Mouse (Mus musculus) stomach, embryonic 15.5 days (tissue): ENCODE measurements around the gene Ndufaf2. TPM values are rescaled to one million over a fixed set of nuclear protein-coding genes. Genes with fewer than 3 reads are reported as not detected.
A peak's percentile ranks its signal among the peaks of the same experiment; 100 is the strongest.

ENCODE experiments used
- ATAC-seq: fragments of 200-750 bp; cut with Nextera tagmentation; 2 replicates; pipeline ENCODE4 v1.8.0; 2017; ENCODE audit warnings: low read depth, moderate number of reproducible peaks, moderate TSS enrichment; ENCODE audit not compliant: insufficient read depth, low FRiP score
- H3K27ac ChIP-seq: fragments of 300-500 bp; sonication (generic); 2 replicates; pipeline ENCODE4 v1.5.1; 2015; ENCODE audit warnings: mild to moderate bottlenecking, inconsistent platforms
- H3K27me3 ChIP-seq: fragments of 300-500 bp; sonication (generic); replicated peaks from 2 replicates; pipeline ENCODE4 v1.6.1; 2015; ENCODE audit warnings: inconsistent platforms
- H3K36me3 ChIP-seq: fragments of 300-500 bp; sonication (generic); 2 replicates; pipeline ENCODE4 v1.6.1; 2015; ENCODE audit warnings: inconsistent platforms
- H3K4me1 ChIP-seq: fragments of 300-500 bp; sonication (generic); 2 replicates; pipeline ENCODE4 v1.6.1; 2015; ENCODE audit warnings: inconsistent platforms
- H3K4me2 ChIP-seq: fragments of 300-500 bp; sonication (generic); 2 replicates; pipeline ENCODE4 v1.6.1; 2015; ENCODE audit warnings: mild to moderate bottlenecking, inconsistent platforms
- H3K4me3 ChIP-seq: fragments of 300-500 bp; sonication (generic); replicated peaks from 2 replicates; pipeline ENCODE4 v1.5.1; 2015; ENCODE audit warnings: inconsistent platforms
- H3K9ac ChIP-seq: fragments of 300-500 bp; sonication (generic); 2 replicates; pipeline ENCODE4 v1.6.1; 2015; ENCODE audit warnings: inconsistent platforms
- H3K9me3 ChIP-seq: fragments of 300-500 bp; sonication (generic); 2 replicates; pipeline ENCODE4 v1.6.1; 2016; ENCODE audit warnings: inconsistent platforms
- WGBS: fragments of 180-500 bp; shearing (Covaris S2); methylation state at CpG from one replicate; pipeline ENCODE4 v1.1.7; 2015; 5-methylcytosine and 5-hydroxymethylcytosine counted together
- polyA plus RNA-seq: library from polyadenylated mRNA; unstranded; fragments of >200 nt; fragmentation: Nextera tagmentation; extraction: Ambion mirVana; gene quantifications from 2 replicates; pipeline ENCODE4 v1.2.1, GENCODE M21; 2015

Ndufaf2 gene
- polyA plus RNA-seq, 1 experiment from 2014 or later, result 72.9 TPM

GRCm38 (mm10) chr13:107954445-107955261 lies 203.8 kb downstream of the Ndufaf2 start:
- Histone ChIP-seq H3K9ac (no peak overlapping the region), H3K4me2 (peak overlapping the region; percentile 19; the same call in 1 of the 2 replicates), H3K36me3 (no peaks in the 10 kb centered on the region), H3K4me1 (peaks cover 21% of the 10 kb centered on the region), H3K4me3 (no peak overlapping the region), H3K27ac (peak overlapping the region; percentile 73), H3K27me3 (no peaks in the 10 kb centered on the region), H3K9me3 (no peaks in the 10 kb centered on the region)
- 0 out of 2 replicates have a peak, but pooled peaks have one; percentile 3 for ATAC-seq
- 39% methylated on average over 16 of the region's 16 CpGs for WGBS

GRCm38 (mm10) chr13:107954100-107954444 lies 204.4 kb downstream of the Ndufaf2 start:
- Histone ChIP-seq H3K27ac (peak overlapping the region; percentile 73), H3K36me3 (no peaks in the 10 kb centered on the region), H3K27me3 (no peaks in the 10 kb centered on the region), H3K9me3 (no peaks in the 10 kb centered on the region), H3K4me1 (peaks cover 21% of the 10 kb centered on the region), H3K9ac (no peak overlapping the region), H3K4me2 (peak overlapping the region; percentile 19; the same call in 1 of the 2 replicates), H3K4me3 (no peak overlapping the region)
- 35% methylated on average over 9 of the region's 9 CpGs for WGBS
- 0 out of 2 replicates have a peak, but pooled peaks have one; percentile 3 for ATAC-seq

Other genes starting within 250 kb of the Ndufaf2 start
- 57.6 and 59.7 TPM in 2 replicates for gene Smim15, start 114.2 kb downstream of the Ndufaf2 start, polyA plus RNA-seq
- gene Ercc8, start 108 bp upstream of the Ndufaf2 start, polyA plus RNA-seq, result 14.5 and 15.0 TPM in 2 replicates
- 25.2 and 25.4 TPM in 2 replicates for gene Elovl7, start 55.8 kb upstream of the Ndufaf2 start, polyA plus RNA-seq
- 6.9 and 7.6 TPM in 2 replicates for gene Depdc1b, start 157.7 kb upstream of the Ndufaf2 start, polyA plus RNA-seq